Mouse (Mus musculus) bone marrow macrophage, adult 2 months (primary cell): Measurements from ENCODE around the gene Duoxa2.

Experiments used
- CTCF ChIP-seq: IDR thresholded peaks from 2 replicates; pipeline ENCODE4 v1.5.1; 2012; ENCODE audit warnings: low read depth, mild to moderate bottlenecking, low read length, moderate library complexity
- POLR2A ChIP-seq: IDR thresholded peaks from 2 replicates; pipeline ENCODE4 v1.6.1; 2012; ENCODE audit warnings: mild to moderate bottlenecking, low read depth, low read length, borderline replicate concordance

DNA sequence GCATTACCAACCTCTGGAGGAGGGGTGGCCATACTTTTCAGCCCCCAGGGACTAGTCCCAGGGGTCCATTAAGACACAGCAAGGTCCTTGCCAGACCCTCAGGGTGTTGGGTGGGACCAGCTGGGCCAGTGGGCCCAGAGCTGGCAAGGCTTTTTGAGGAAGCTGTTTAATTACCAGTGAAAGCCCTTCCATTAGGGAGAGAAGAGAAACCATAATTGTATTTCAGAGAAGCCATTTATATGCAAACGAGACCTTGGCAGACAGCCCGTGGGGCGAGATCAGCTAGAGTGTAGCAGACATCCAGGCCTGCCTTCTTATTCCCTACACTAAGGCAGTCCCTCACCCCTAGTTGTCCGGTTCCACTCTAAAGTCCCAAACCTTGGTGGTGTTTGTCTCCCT, 53.2 kb downstream of the Duoxa2 start:
- TF ChIP-seq CTCF (no peak), POLR2A (no peak)
